Mouse (Mus musculus): ENCODE results near the gene Eml2. TPM values are rescaled to one million over a fixed set of nuclear protein-coding genes. Genes with fewer than 3 reads are reported as not detected.

Eml2 gene
- polyA plus RNA-seq, 2 experiments, result 1.5 to 38.5 TPM

DNA sequence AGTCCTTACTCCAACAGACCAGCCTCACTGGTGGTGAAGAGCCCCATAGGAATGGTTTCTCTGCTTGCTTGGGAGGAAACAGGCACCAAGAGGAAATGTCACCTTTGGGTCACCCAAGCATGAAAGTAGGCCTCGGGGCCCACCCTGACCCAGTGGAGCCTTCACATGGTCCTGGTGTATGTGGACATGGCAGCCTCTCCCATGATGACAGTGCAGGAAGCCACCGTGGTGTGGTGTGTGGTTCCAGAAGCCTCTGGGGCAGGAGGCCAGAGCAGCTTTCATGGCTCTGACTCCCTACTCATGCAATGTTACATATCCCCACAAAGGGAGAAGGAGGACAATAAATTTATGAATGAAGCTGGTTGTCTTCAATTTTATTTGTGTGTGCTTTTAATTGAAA lies 71.3 kb downstream of the Eml2 start:
- no peak overlapping the region for H3K27ac ChIP-seq (replicated peaks; ENCODE audit: low read depth, low read length)
- no peaks in the 10 kb centered on the region for H3K9me3 ChIP-seq (ENCODE audit: control insufficient read depth, low read length)
- H3K4me3 ChIP-seq (replicated peaks; ENCODE audit: low read length), result no peak overlapping the region
- no peak overlapping the region for H3K9ac ChIP-seq (ENCODE audit: low read depth, low read length, severe bottlenecking)
- no peaks in the 10 kb centered on the region for H3K27me3 ChIP-seq (ENCODE audit: control insufficient read depth, insufficient read depth, low read length)
- peaks cover 23% of the 10 kb centered on the region for H3K36me3 ChIP-seq (ENCODE audit: control insufficient read depth, insufficient read depth, low read length)
- 90% methylated on average over 2 of the region's 2 CpGs for WGBS
- no peaks in the 10 kb centered on the region for H3K4me1 ChIP-seq (ENCODE audit: control insufficient read depth, insufficient read depth, low read length)
- DNase-seq (ENCODE audit: low spot score), result no peak
- ATAC-seq (ENCODE audit: low FRiP score, low read depth), result no peak
- TF ChIP-seq POLR2A (IDR thresholded peaks at IDR 0.05; ENCODE audit: borderline replicate concordance, extremely low read depth, insufficient read depth, insufficient read length), result no peak
- H3K4me2 ChIP-seq (replicated peaks; ENCODE audit: low read depth, low read length, severe bottlenecking), result no peak overlapping the region

DNA sequence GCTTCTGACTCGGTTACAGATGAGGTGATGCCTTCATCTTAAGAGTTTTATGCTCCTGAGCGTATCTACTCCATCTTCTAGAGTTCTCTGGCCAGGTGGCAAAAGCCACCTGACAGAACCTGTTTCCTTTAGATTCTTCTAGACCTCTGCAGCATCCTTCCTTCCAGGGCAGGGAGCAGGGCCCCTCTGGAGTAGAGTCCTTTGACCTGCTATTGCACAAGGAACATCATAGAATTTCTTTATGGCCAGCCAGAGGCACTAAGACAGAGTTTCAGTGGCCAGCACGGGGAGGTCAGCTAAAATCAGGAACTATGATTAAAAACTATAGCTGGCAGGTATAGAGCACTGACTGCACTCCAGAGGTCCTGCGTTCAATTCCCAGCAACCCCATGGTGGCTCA lies 75.9 kb downstream of the Eml2 start:
- no peak for TF ChIP-seq POLR2A (IDR thresholded peaks at IDR 0.05; ENCODE audit: borderline replicate concordance, extremely low read depth, insufficient read depth, insufficient read length)
- Histone ChIP-seq H3K4me3 (replicated peaks; ENCODE audit: low read length) (no peak overlapping the region), H3K4me2 (replicated peaks; ENCODE audit: low read depth, low read length, severe bottlenecking) (no peak overlapping the region), H3K27ac (replicated peaks; ENCODE audit: low read depth, low read length) (no peak overlapping the region), H3K36me3 (ENCODE audit: control insufficient read depth, insufficient read depth, low read length) (peaks cover 28% of the 10 kb centered on the region), H3K4me1 (ENCODE audit: control insufficient read depth, insufficient read depth, low read length) (no peaks in the 10 kb centered on the region), H3K27me3 (ENCODE audit: control insufficient read depth, insufficient read depth, low read length) (no peaks in the 10 kb centered on the region), H3K9me3 (ENCODE audit: control insufficient read depth, low read length) (no peaks in the 10 kb centered on the region), H3K9ac (ENCODE audit: low read depth, low read length, severe bottlenecking) (no peak overlapping the region)
- 82% methylated on average over 4 of the region's 4 CpGs for WGBS
- DNase-seq (ENCODE audit: low spot score) (no peak), ATAC-seq (ENCODE audit: low FRiP score, low read depth) (no peak)

DNA sequence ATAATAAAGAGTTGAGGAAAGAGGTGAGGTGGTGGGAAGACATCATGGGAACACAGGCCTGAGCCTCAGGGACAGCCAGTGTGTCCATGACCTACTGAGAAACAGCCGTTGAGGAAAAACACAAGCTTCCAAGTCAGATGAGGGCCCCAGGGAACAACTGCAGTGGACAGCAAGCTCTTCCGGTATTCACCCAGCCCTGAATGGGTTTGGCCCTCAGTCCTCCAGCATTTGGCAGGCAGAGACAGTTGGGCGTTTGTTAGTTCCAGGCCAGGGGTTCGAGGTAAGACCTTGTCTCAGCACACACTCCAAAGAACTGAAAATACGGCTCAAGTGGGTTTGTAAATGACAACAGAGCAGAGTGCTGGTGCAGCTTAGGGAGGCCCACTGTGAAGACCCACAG lies 77.2 kb downstream of the Eml2 start:
- no peak overlapping the region for H3K4me2 ChIP-seq (replicated peaks; ENCODE audit: low read depth, low read length, severe bottlenecking)
- no peaks in the 10 kb centered on the region for H3K4me1 ChIP-seq (ENCODE audit: control insufficient read depth, insufficient read depth, low read length)
- H3K27me3 ChIP-seq (ENCODE audit: control insufficient read depth, insufficient read depth, low read length), result no peaks in the 10 kb centered on the region
- 61% methylated on average over 5 of the region's 5 CpGs for WGBS
- no peak overlapping the region for H3K9ac ChIP-seq (ENCODE audit: low read depth, low read length, severe bottlenecking)
- H3K4me3 ChIP-seq (replicated peaks; ENCODE audit: low read length), result no peak overlapping the region
- TF ChIP-seq POLR2A (IDR thresholded peaks at IDR 0.05; ENCODE audit: borderline replicate concordance, extremely low read depth, insufficient read depth, insufficient read length), result no peak
- DNase-seq (ENCODE audit: low spot score) (no peak), ATAC-seq (ENCODE audit: low FRiP score, low read depth) (no peak)
- no peak overlapping the region for H3K27ac ChIP-seq (replicated peaks; ENCODE audit: low read depth, low read length)
- H3K36me3 ChIP-seq (ENCODE audit: control insufficient read depth, insufficient read depth, low read length), result peaks cover 38% of the 10 kb centered on the region
- H3K9me3 ChIP-seq (ENCODE audit: control insufficient read depth, low read length), result no peaks in the 10 kb centered on the region

DNA sequence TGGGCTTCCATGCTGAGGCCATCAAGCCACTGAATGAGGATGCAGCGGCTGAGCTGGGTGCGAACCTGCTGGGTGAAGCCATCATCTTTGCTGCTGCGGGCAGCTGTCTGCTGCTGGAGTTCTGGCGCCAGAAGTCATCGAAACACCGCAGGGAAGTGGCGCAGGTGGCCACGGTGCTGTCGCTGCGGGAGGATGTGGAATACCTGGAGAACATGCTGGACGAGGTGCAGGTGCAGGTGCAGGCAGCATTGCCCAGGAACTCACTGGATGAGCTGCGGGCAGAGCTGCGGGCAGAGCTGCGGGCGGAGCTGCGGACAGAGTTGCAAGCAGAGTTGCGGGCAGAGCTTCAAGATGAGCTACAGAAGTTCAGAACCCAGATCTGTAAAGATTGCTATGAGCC lies 79.2 kb downstream of the Eml2 start:
- WGBS, result 84% methylated on average over 17 of the region's 17 CpGs
- Histone ChIP-seq H3K36me3 (ENCODE audit: control insufficient read depth, insufficient read depth, low read length) (peaks cover 58% of the 10 kb centered on the region), H3K4me3 (replicated peaks; ENCODE audit: low read length) (no peak overlapping the region), H3K27me3 (ENCODE audit: control insufficient read depth, insufficient read depth, low read length) (no peaks in the 10 kb centered on the region), H3K9ac (ENCODE audit: low read depth, low read length, severe bottlenecking) (no peak overlapping the region), H3K4me2 (replicated peaks; ENCODE audit: low read depth, low read length, severe bottlenecking) (no peak overlapping the region), H3K27ac (replicated peaks; ENCODE audit: low read depth, low read length) (no peak overlapping the region), H3K9me3 (ENCODE audit: control insufficient read depth, low read length) (no peaks in the 10 kb centered on the region), H3K4me1 (ENCODE audit: control insufficient read depth, insufficient read depth, low read length) (no peaks in the 10 kb centered on the region)
- DNase-seq (ENCODE audit: low spot score) (no peak), ATAC-seq (ENCODE audit: low FRiP score, low read depth) (no peak)
- no peak for TF ChIP-seq POLR2A (IDR thresholded peaks at IDR 0.05; ENCODE audit: borderline replicate concordance, extremely low read depth, insufficient read depth, insufficient read length)

MicroRNAs within 50 kb of the gene (microRNA counts, 519-probe panel; counts per million panel counts)
- microRNA mmu-miR-330, result not detected

Small RNA genes lying within 50 kb of the gene (microRNA-seq; reads per million reads assigned to microRNA genes)
- 212 reads per million, percentile 56 among the genes with 10 or more reads in this experiment for gene Mir330

Other genes with a start within 250 kb of the Eml2 start
- gene Nanos2, start 189.0 kb upstream of the Eml2 start, polyA plus RNA-seq (2012; rRNA removed), result 0.06 TPM in 1 of 2 replicates, not detected in the other
- not detected in 2 replicates for gene Nanos2, start 189.0 kb upstream of the Eml2 start, polyA plus RNA-seq (2014; fragmentation: Nextera tagmentation; extraction: Ambion mirVana)
- 13.6 and 19.3 TPM in 2 replicates for gene Mypop, start 185.2 kb upstream of the Eml2 start, polyA plus RNA-seq (2012; rRNA removed)
- 5.3 and 5.7 TPM in 2 replicates for gene Mypop, start 185.2 kb upstream of the Eml2 start, polyA plus RNA-seq (2014; fragmentation: Nextera tagmentation; extraction: Ambion mirVana)
- gene Irf2bp1, start 172.4 kb upstream of the Eml2 start, polyA plus RNA-seq (2012; rRNA removed), result 36.1 and 46.8 TPM in 2 replicates
- 34.2 and 37.3 TPM in 2 replicates for gene Irf2bp1, start 172.4 kb upstream of the Eml2 start, polyA plus RNA-seq (2014; fragmentation: Nextera tagmentation; extraction: Ambion mirVana)
- gene Foxa3, start 152.9 kb upstream of the Eml2 start, polyA plus RNA-seq (2012; rRNA removed), result 5.3 and 6.7 TPM in 2 replicates
- gene Foxa3, start 152.9 kb upstream of the Eml2 start, polyA plus RNA-seq (2014; fragmentation: Nextera tagmentation; extraction: Ambion mirVana), result 3.1 and 3.2 TPM in 2 replicates
- gene Sympk, start 152.0 kb upstream of the Eml2 start, polyA plus RNA-seq (2012; rRNA removed), result 97.0 and 113 TPM in 2 replicates
- 23.0 and 27.5 TPM in 2 replicates for gene Sympk, start 152.0 kb upstream of the Eml2 start, polyA plus RNA-seq (2014; fragmentation: Nextera tagmentation; extraction: Ambion mirVana)
- 0.04 and 0.12 TPM in 2 replicates for gene Rsph6a, start 121.7 kb upstream of the Eml2 start, polyA plus RNA-seq (2012; rRNA removed)
- gene Rsph6a, start 121.7 kb upstream of the Eml2 start, polyA plus RNA-seq (2014; fragmentation: Nextera tagmentation; extraction: Ambion mirVana), result not detected in 2 replicates
- gene Dmwd, start 100.2 kb upstream of the Eml2 start, polyA plus RNA-seq (2012; rRNA removed), result 126 and 167 TPM in 2 replicates
- gene Dmwd, start 100.2 kb upstream of the Eml2 start, polyA plus RNA-seq (2014; fragmentation: Nextera tagmentation; extraction: Ambion mirVana), result 21.8 and 26.5 TPM in 2 replicates
- gene Dmpk, start 92.6 kb upstream of the Eml2 start, polyA plus RNA-seq (2012; rRNA removed), result 143 and 177 TPM in 2 replicates
- gene Dmpk, start 92.6 kb upstream of the Eml2 start, polyA plus RNA-seq (2014; fragmentation: Nextera tagmentation; extraction: Ambion mirVana), result 33.1 and 37.1 TPM in 2 replicates
- gene Six5, start 81.8 kb upstream of the Eml2 start, polyA plus RNA-seq (2012; rRNA removed), result 103 and 157 TPM in 2 replicates
- 19.1 and 20.3 TPM in 2 replicates for gene Six5, start 81.8 kb upstream of the Eml2 start, polyA plus RNA-seq (2014; fragmentation: Nextera tagmentation; extraction: Ambion mirVana)
- gene Gm4969, start 58.1 kb upstream of the Eml2 start, polyA plus RNA-seq (2012; rRNA removed), result 7.0 and 7.7 TPM in 2 replicates
- 2.5 and 4.0 TPM in 2 replicates for gene Gm4969, start 58.1 kb upstream of the Eml2 start, polyA plus RNA-seq (2014; fragmentation: Nextera tagmentation; extraction: Ambion mirVana)
- gene Fbxo46, start 56.6 kb upstream of the Eml2 start, polyA plus RNA-seq (2012; rRNA removed), result 10.6 and 14.6 TPM in 2 replicates
- 9.9 and 11.2 TPM in 2 replicates for gene Fbxo46, start 56.6 kb upstream of the Eml2 start, polyA plus RNA-seq (2014; fragmentation: Nextera tagmentation; extraction: Ambion mirVana)
- gene Qpctl, start 27.1 kb upstream of the Eml2 start, polyA plus RNA-seq (2012; rRNA removed), result 13.2 and 15.6 TPM in 2 replicates
- gene Qpctl, start 27.1 kb upstream of the Eml2 start, polyA plus RNA-seq (2014; fragmentation: Nextera tagmentation; extraction: Ambion mirVana), result 11.1 and 12.1 TPM in 2 replicates
- 71.9 and 151 TPM in 2 replicates for gene Snrpd2, start 26.7 kb upstream of the Eml2 start, polyA plus RNA-seq (2012; rRNA removed)
- 130 and 143 TPM in 2 replicates for gene Snrpd2, start 26.7 kb upstream of the Eml2 start, polyA plus RNA-seq (2014; fragmentation: Nextera tagmentation; extraction: Ambion mirVana)
- gene Gipr, start 10.3 kb upstream of the Eml2 start, polyA plus RNA-seq (2012; rRNA removed), result 1.1 and 1.4 TPM in 2 replicates
- gene Gipr, start 10.3 kb upstream of the Eml2 start, polyA plus RNA-seq (2014; fragmentation: Nextera tagmentation; extraction: Ambion mirVana), result 0.32 TPM in 1 of 2 replicates, not detected in the other
- gene Gpr4, start 36.1 kb downstream of the Eml2 start, polyA plus RNA-seq (2012; rRNA removed), result 9.2 and 15.5 TPM in 2 replicates
- gene Gpr4, start 36.1 kb downstream of the Eml2 start, polyA plus RNA-seq (2014; fragmentation: Nextera tagmentation; extraction: Ambion mirVana), result 4.0 and 4.4 TPM in 2 replicates
- gene Opa3, start 51.9 kb downstream of the Eml2 start, polyA plus RNA-seq (2012; rRNA removed), result 19.6 and 23.6 TPM in 2 replicates
- gene Opa3, start 51.9 kb downstream of the Eml2 start, polyA plus RNA-seq (2014; fragmentation: Nextera tagmentation; extraction: Ambion mirVana), result 27.5 and 31.7 TPM in 2 replicates
- 126 and 169 TPM in 2 replicates for gene Vasp, start 95.4 kb downstream of the Eml2 start, polyA plus RNA-seq (2012; rRNA removed)
- gene Vasp, start 95.4 kb downstream of the Eml2 start, polyA plus RNA-seq (2014; fragmentation: Nextera tagmentation; extraction: Ambion mirVana), result 66.7 and 67.0 TPM in 2 replicates
- gene Ppm1n, start 103.6 kb downstream of the Eml2 start, polyA plus RNA-seq (2012; rRNA removed), result not detected in 2 replicates
- not detected in 2 replicates for gene Ppm1n, start 103.6 kb downstream of the Eml2 start, polyA plus RNA-seq (2014; fragmentation: Nextera tagmentation; extraction: Ambion mirVana)
- 44.3 and 59.4 TPM in 2 replicates for gene Rtn2, start 106.2 kb downstream of the Eml2 start, polyA plus RNA-seq (2012; rRNA removed)
- gene Rtn2, start 106.2 kb downstream of the Eml2 start, polyA plus RNA-seq (2014; fragmentation: Nextera tagmentation; extraction: Ambion mirVana), result 22.5 and 30.6 TPM in 2 replicates
- gene Fosb, start 133.6 kb downstream of the Eml2 start, polyA plus RNA-seq (2012; rRNA removed), result 0.69 and 0.88 TPM in 2 replicates
- gene Fosb, start 133.6 kb downstream of the Eml2 start, polyA plus RNA-seq (2014; fragmentation: Nextera tagmentation; extraction: Ambion mirVana), result 0.14 and 0.28 TPM in 2 replicates
- gene Ercc1, start 168.4 kb downstream of the Eml2 start, polyA plus RNA-seq (2012; rRNA removed), result 72.3 and 93.5 TPM in 2 replicates
- 74.3 and 86.1 TPM in 2 replicates for gene Ercc1, start 168.4 kb downstream of the Eml2 start, polyA plus RNA-seq (2014; fragmentation: Nextera tagmentation; extraction: Ambion mirVana)
- gene Cd3eap, start 183.1 kb downstream of the Eml2 start, polyA plus RNA-seq (2012; rRNA removed), result 13.7 and 19.4 TPM in 2 replicates
- gene Cd3eap, start 183.1 kb downstream of the Eml2 start, polyA plus RNA-seq (2014; fragmentation: Nextera tagmentation; extraction: Ambion mirVana), result 25.2 and 28.7 TPM in 2 replicates
- 33.8 and 39.3 TPM in 2 replicates for gene Ppp1r13l, start 183.3 kb downstream of the Eml2 start, polyA plus RNA-seq (2012; rRNA removed)
- 15.3 and 16.8 TPM in 2 replicates for gene Ppp1r13l, start 183.3 kb downstream of the Eml2 start, polyA plus RNA-seq (2014; fragmentation: Nextera tagmentation; extraction: Ambion mirVana)
- 58.1 and 73.8 TPM in 2 replicates for gene Ercc2, start 205.6 kb downstream of the Eml2 start, polyA plus RNA-seq (2012; rRNA removed)
- gene Ercc2, start 205.6 kb downstream of the Eml2 start, polyA plus RNA-seq (2014; fragmentation: Nextera tagmentation; extraction: Ambion mirVana), result 11.3 and 12.6 TPM in 2 replicates
- 11.5 and 12.8 TPM in 2 replicates for gene Klc3, start 227.7 kb downstream of the Eml2 start, polyA plus RNA-seq (2012; rRNA removed)
- 12.5 and 15.2 TPM in 2 replicates for gene Klc3, start 227.7 kb downstream of the Eml2 start, polyA plus RNA-seq (2014; fragmentation: Nextera tagmentation; extraction: Ambion mirVana)
- gene Ckm, start 228.4 kb downstream of the Eml2 start, polyA plus RNA-seq (2012; rRNA removed), result 89.9 and 125 TPM in 2 replicates
- gene Ckm, start 228.4 kb downstream of the Eml2 start, polyA plus RNA-seq (2014; fragmentation: Nextera tagmentation; extraction: Ambion mirVana), result 35.4 and 91.5 TPM in 2 replicates

All from limb, embryonic 14.5 days (tissue).